Mouse (Mus musculus) lung, postnatal 0 days (tissue): ENCODE measurements around the gene Eng. TPM values are rescaled to one million over a fixed set of nuclear protein-coding genes. Genes with fewer than 3 reads are reported as not detected.

ENCODE experiments used
- ATAC-seq: fragments of 200-750 bp; cut with Nextera tagmentation; 2 replicates; pipeline ENCODE4 v1.8.0; 2017; ENCODE audit warnings: moderate library complexity
- DNase-seq: peaks from one replicate; pipeline ENCODE4 v3.0.0-alpha.2; 2016; ENCODE audit warnings: low spot score
- H3K27ac ChIP-seq: fragments of 300-500 bp; sonication (generic); 2 replicates; pipeline ENCODE4 v1.5.1; 2014; ENCODE audit warnings: antibody characterized with exemption, mild to moderate bottlenecking, low read length, mixed read lengths
- H3K27me3 ChIP-seq: fragments of 300-500 bp; sonication (generic); replicated peaks from 2 replicates; pipeline ENCODE4 v1.6.1; 2014; ENCODE audit warnings: low read length, mixed read lengths; ENCODE audit not compliant: insufficient read depth
- H3K36me3 ChIP-seq: fragments of 300-500 bp; sonication (generic); 2 replicates; pipeline ENCODE4 v1.6.1; 2014; ENCODE audit warnings: low read length, mixed read lengths; ENCODE audit not compliant: insufficient read depth
- H3K4me1 ChIP-seq: fragments of 300-500 bp; sonication (generic); 2 replicates; pipeline ENCODE4 v1.6.1; 2014; ENCODE audit warnings: antibody characterized with exemption, low read depth, low read length, mixed read lengths; ENCODE audit not compliant: insufficient read depth
- H3K4me2 ChIP-seq: fragments of 300-500 bp; sonication (generic); replicated peaks from 2 replicates; pipeline ENCODE4 v1.6.1; 2014; ENCODE audit warnings: low read depth, mild to moderate bottlenecking, low read length, moderate library complexity, mixed read lengths
- H3K4me3 ChIP-seq: fragments of 300-500 bp; sonication (generic); 2 replicates; pipeline ENCODE4 v1.5.1; 2014; ENCODE audit warnings: low read depth, low read length
- H3K9ac ChIP-seq: fragments of 300-500 bp; sonication (generic); replicated peaks from 2 replicates; pipeline ENCODE4 v1.6.1; 2014; ENCODE audit warnings: low read depth, mild to moderate bottlenecking
- H3K9me3 ChIP-seq: fragments of 300-500 bp; sonication (generic); 2 replicates; pipeline ENCODE4 v1.6.1; 2016; ENCODE audit warnings: low read length, mixed read lengths
- CTCF ChIP-seq: IDR thresholded peaks from 2 replicates; pipeline ENCODE4 v1.5.1; 2016; ENCODE audit warnings: antibody characterized with exemption, mild to moderate bottlenecking
- EP300 ChIP-seq: IDR thresholded peaks from 2 replicates; pipeline ENCODE4 v1.6.1; 2016; ENCODE audit warnings: antibody characterized with exemption, mild to moderate bottlenecking, control low read depth
- WGBS: fragments of 180-500 bp; shearing (Covaris S2); extraction: QIAGEN DNeasy Blood & Tissue Kit; methylation state at CpG from one replicate; pipeline ENCODE4 v1.1.7; 2014; 5-methylcytosine and 5-hydroxymethylcytosine counted together
- polyA plus RNA-seq: library from polyadenylated mRNA; unstranded; fragments of >200 nt; fragmentation: Nextera tagmentation; extraction: Ambion mirVana; gene quantifications from 2 replicates; pipeline ENCODE4 v1.2.1, GENCODE M21; 2015

Gene Eng
- polyA plus RNA-seq, 1 experiment from 2014 or later = 130 TPM

GRCm38 (mm10) chr2:32709521-32710137 is 63.2 kb downstream of the Eng start:
- no peak overlapping the region for H3K4me3 ChIP-seq
- no peak overlapping the region for H3K27ac ChIP-seq
- H3K4me1 ChIP-seq = peaks cover 12% of the 10 kb centered on the region; the same call in 1 of the 2 replicates
- no peak overlapping the region for H3K9ac ChIP-seq
- ATAC-seq (no peak), DNase-seq (no peak)
- H3K36me3 ChIP-seq = peaks cover 30% of the 10 kb centered on the region
- no peak overlapping the region for H3K4me2 ChIP-seq
- WGBS = 90% methylated on average over 20 of the region's 20 CpGs
- no peaks in the 10 kb centered on the region for H3K9me3 ChIP-seq
- no peaks in the 10 kb centered on the region for H3K27me3 ChIP-seq
- no peak for TF ChIP-seq EP300
- no peak for TF ChIP-seq CTCF

DNA sequence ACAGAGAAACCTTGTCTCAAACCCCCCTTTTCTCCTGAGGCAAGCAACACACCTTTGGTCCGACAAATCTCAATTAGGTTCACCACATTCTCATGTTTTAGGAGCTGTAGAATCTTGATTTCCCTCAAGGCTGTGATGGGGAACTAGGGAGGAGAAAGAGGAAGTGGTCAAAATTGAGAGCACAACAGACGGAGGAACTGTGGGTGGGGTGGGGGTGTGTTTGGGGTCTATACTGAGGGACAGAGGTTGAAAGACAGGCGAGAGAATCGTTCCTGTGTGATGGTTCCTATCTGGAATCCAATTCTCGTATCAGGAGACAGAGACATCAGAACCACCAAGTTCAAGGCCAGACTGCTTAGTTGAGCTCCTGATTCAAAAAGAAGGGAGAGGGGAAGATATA is 64.0 kb downstream of the Eng start:
- no peak overlapping the region for H3K9ac ChIP-seq
- DNase-seq (no peak), ATAC-seq (no peak)
- H3K27me3 ChIP-seq = no peaks in the 10 kb centered on the region
- no peak overlapping the region for H3K4me2 ChIP-seq
- no peak overlapping the region for H3K27ac ChIP-seq
- H3K4me3 ChIP-seq = no peak overlapping the region
- WGBS = 87% methylated on average over 5 of the region's 5 CpGs
- H3K4me1 ChIP-seq = peaks cover 17% of the 10 kb centered on the region; the same call in 1 of the 2 replicates
- peaks cover 27% of the 10 kb centered on the region for H3K36me3 ChIP-seq
- H3K9me3 ChIP-seq = no peaks in the 10 kb centered on the region
- TF ChIP-seq EP300 (no peak), CTCF (no peak)

- DNase-seq (no peak), ATAC-seq (no peak)
- H3K4me3 ChIP-seq = peak overlapping the region; percentile 90
- no peak for TF ChIP-seq EP300
- TF ChIP-seq CTCF = peak; percentile 40; the same call in 1 of the 2 replicates
- H3K4me2 ChIP-seq = peak overlapping the region; percentile 85
- peaks cover 20% of the 10 kb centered on the region for H3K36me3 ChIP-seq
- peak overlapping the region; percentile 64 for H3K9ac ChIP-seq
- no peaks in the 10 kb centered on the region for H3K9me3 ChIP-seq
- WGBS = 21% methylated on average over 9 of the region's 9 CpGs
- no peaks in the 10 kb centered on the region for H3K27me3 ChIP-seq
- peaks cover 17% of the 10 kb centered on the region; the same call in 1 of the 2 replicates for H3K4me1 ChIP-seq
- H3K27ac ChIP-seq = peak overlapping the region; percentile 96
Observed at GRCm38 (mm10) chr2:32711301-32712056, 65.1 kb downstream of the Eng start.

- Histone ChIP-seq H3K9me3 (no peaks in the 10 kb centered on the region), H3K27ac (peak overlapping the region; percentile 96), H3K27me3 (no peaks in the 10 kb centered on the region), H3K4me2 (peak overlapping the region; percentile 85), H3K4me1 (peaks cover 17% of the 10 kb centered on the region; the same call in 1 of the 2 replicates), H3K4me3 (peak overlapping the region; percentile 90), H3K9ac (peak overlapping the region; percentile 64), H3K36me3 (peaks cover 18% of the 10 kb centered on the region)
- 3% methylated on average over 34 of the region's 41 CpGs for WGBS
- TF ChIP-seq CTCF (peak; percentile 17), EP300 (no peak)
- peak; percentile 53 for ATAC-seq
- DNase-seq = peak; percentile 85
Observed at GRCm38 (mm10) chr2:32712108-32712551, 65.7 kb downstream of the Eng start.

GRCm38 (mm10) chr2:32712586-32712933 is 66.2 kb downstream of the Eng start:
- TF ChIP-seq EP300 (no peak), CTCF (no peak)
- WGBS = under 1% methylated on average over 15 of the region's 44 CpGs
- DNase-seq = peak; percentile 95

DNA sequence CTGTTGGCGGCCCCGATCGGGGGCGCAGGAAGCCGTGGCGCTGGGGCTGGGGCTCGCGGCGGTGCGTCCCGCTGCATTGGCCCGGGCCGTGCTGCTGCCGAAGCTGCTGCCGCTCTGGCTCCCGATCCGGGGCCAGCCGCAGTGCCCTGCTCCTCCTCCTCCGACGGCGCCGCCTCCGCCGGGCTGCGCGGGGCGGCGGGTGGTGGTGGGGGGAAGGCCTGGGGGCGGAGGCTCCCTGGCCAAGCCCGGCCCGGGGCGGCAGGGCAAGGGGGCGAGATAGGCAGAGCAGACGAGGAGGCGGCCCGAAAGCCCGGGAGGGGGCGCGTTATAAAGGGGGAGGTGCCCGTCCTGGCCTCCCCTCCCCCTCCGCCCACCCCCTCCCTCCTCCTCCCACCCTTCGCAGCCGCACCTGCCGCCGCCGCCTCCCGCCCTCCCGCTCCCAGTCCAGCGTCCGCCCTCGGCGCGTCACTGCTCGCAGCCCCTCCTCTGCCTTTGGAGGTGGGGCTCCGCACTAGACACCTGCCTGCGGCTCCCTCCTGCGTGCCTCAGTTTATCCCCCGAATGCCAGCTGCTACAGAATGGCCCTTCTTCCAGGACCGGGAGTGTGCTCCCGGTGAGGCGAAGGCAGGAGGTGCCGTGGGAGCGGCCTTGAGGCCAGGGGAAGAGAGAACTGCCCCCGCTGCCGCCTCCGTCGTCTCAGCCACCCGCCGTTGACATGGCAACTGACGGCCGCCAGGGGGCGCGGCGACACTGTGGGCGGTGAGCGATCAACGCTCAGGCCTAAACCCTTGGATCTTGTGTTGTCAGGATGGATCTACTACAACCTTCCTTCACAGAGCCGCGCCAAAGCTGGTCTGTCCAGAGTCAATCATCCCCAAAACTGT is 66.8 kb downstream of the Eng start, which contains the start of gene Cdk9:
TSS of gene Cdk9 (minus strand) at position 143 of the 884 bp plus-strand sequence.
- Histone ChIP-seq H3K9ac (peak within 1 kb of the TSS; percentile 64), H3K9me3 (no peaks in the 10 kb centered on the region), H3K4me3 (peak within 1 kb of the TSS; percentile 90), H3K4me2 (peak within 1 kb of the TSS; percentile 85), H3K27ac (peak within 1 kb of the TSS; percentile 96), H3K36me3 (peaks cover 13% of the 10 kb centered on the region), H3K27me3 (no peaks in the 10 kb centered on the region), H3K4me1 (peaks cover 17% of the 10 kb centered on the region; the same call in 1 of the 2 replicates)
- peak; percentile 85 for ATAC-seq
- DNase-seq = peak; percentile 95
- under 1% methylated on average over 30 of the region's 79 CpGs for WGBS
- TF ChIP-seq CTCF = peak; percentile 100
- no peak for TF ChIP-seq EP300

More at GRCm38 (mm10) chr2:32712586-32712933, 66.2 kb downstream of the Eng start:
- no peaks in the 10 kb centered on the region for H3K9me3 ChIP-seq
- H3K36me3 ChIP-seq = peaks cover 18% of the 10 kb centered on the region
- peak overlapping the region; percentile 90 for H3K4me3 ChIP-seq
- no peaks in the 10 kb centered on the region for H3K27me3 ChIP-seq
- H3K27ac ChIP-seq = peak overlapping the region; percentile 96
- ATAC-seq = peak; percentile 91
- peaks cover 17% of the 10 kb centered on the region; the same call in 1 of the 2 replicates for H3K4me1 ChIP-seq
- H3K9ac ChIP-seq = peak overlapping the region; percentile 64
- H3K4me2 ChIP-seq = peak overlapping the region; percentile 85
